Mouse (Mus musculus) stomach, postnatal 0 days (tissue): ENCODE measurements around the gene Rps27l. TPM values are rescaled to one million over a fixed set of nuclear protein-coding genes. Genes with fewer than 3 reads are reported as not detected.
A peak's percentile ranks its signal among the peaks of the same experiment; 100 is the strongest.

ENCODE experiments used
- ATAC-seq: fragments of 200-750 bp; cut with Nextera tagmentation; 2 replicates; pipeline ENCODE4 v1.8.0; 2017; ENCODE audit not compliant: low FRiP score, low TSS enrichment
- DNase-seq: peaks from one replicate; pipeline ENCODE4 v3.0.0-alpha.2; 2016; ENCODE audit warnings: low spot score
- H3K27ac ChIP-seq: fragments of 300-500 bp; sonication (generic); replicated peaks from 2 replicates; pipeline ENCODE4 v1.5.1; 2014; ENCODE audit warnings: mild to moderate bottlenecking, control low read depth
- H3K27me3 ChIP-seq: fragments of 300-500 bp; sonication (generic); 2 replicates; pipeline ENCODE4 v1.6.1; 2014; ENCODE audit warnings: low read length; ENCODE audit not compliant: control insufficient read depth, insufficient read depth
- H3K36me3 ChIP-seq: fragments of 300-500 bp; sonication (generic); 2 replicates; pipeline ENCODE4 v1.6.1; 2014; ENCODE audit warnings: low read length, mixed read lengths; ENCODE audit not compliant: control insufficient read depth, insufficient read depth
- H3K4me1 ChIP-seq: fragments of 300-500 bp; sonication (generic); replicated peaks from 2 replicates; pipeline ENCODE4 v1.6.1; 2014; ENCODE audit warnings: antibody characterized with exemption; ENCODE audit not compliant: control insufficient read depth, insufficient read depth
- H3K4me2 ChIP-seq: fragments of 300-500 bp; sonication (generic); replicated peaks from 2 replicates; pipeline ENCODE4 v1.6.1; 2014; ENCODE audit warnings: low read depth, mild to moderate bottlenecking, control low read depth, moderate library complexity
- H3K4me3 ChIP-seq: fragments of 300-500 bp; sonication (generic); 2 replicates; pipeline ENCODE4 v1.5.1; 2014; ENCODE audit warnings: low read depth, low read length, control low read depth
- H3K9ac ChIP-seq: fragments of 300-500 bp; sonication (generic); 2 replicates; pipeline ENCODE4 v1.6.1; 2014; ENCODE audit warnings: mild to moderate bottlenecking, low read length, control low read depth, mixed read lengths
- H3K9me3 ChIP-seq: fragments of 300-500 bp; sonication (generic); 2 replicates; pipeline ENCODE4 v1.6.1; 2016; ENCODE audit warnings: low read length; ENCODE audit not compliant: control insufficient read depth
- CTCF ChIP-seq: IDR thresholded peaks from 2 replicates; pipeline ENCODE4 v1.5.1; 2016; ENCODE audit warnings: antibody characterized with exemption, low read depth, mild to moderate bottlenecking, moderate library complexity
- EP300 ChIP-seq: optimal IDR thresholded peaks from 2 replicates; pipeline ENCODE3; 2016; ENCODE audit warnings: antibody characterized with exemption
- WGBS: fragments of 180-500 bp; shearing (Covaris S2); extraction: QIAGEN DNeasy Blood & Tissue Kit; methylation state at CpG from one replicate; pipeline ENCODE4 v1.1.7; 2014; 5-methylcytosine and 5-hydroxymethylcytosine counted together
- polyA plus RNA-seq: library from polyadenylated mRNA; unstranded; fragments of >200 nt; fragmentation: Nextera tagmentation; extraction: Ambion mirVana; gene quantifications from 2 replicates; pipeline ENCODE4 v1.2.1, GENCODE M21; 2015

Gene Rps27l
- polyA plus RNA-seq, 1 experiment from 2014 or later, result 843 TPM

DNA sequence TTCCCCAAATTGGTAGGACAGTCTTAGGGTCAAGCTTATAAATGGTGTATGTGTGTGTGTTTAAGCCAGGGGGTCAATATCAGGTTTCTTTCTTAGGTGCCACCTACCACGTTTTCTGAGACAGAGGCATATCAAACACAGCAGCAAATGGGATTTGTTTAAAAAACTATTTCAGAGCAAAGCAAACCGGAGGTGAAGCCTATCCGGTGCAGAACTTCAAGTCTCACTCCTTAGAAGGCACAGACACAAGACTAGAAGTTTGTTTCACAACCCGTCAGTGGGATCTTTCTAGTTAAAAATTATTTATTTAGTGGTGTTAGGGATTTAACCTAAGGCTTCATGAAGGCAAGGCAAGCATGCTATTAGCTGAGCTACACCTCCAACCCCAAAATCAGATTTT is 725 bp upstream of the Rps27l start:
- ATAC-seq (no peak), DNase-seq (no peak)
- Histone ChIP-seq H3K27me3 (no peaks in the 10 kb centered on the region), H3K4me3 (peak overlapping the region; percentile 95), H3K9ac (peak overlapping the region; percentile 93), H3K27ac (peak overlapping the region; percentile 97), H3K4me2 (peak overlapping the region; percentile 80), H3K4me1 (no peaks in the 10 kb centered on the region), H3K36me3 (no peaks in the 10 kb centered on the region), H3K9me3 (no peaks in the 10 kb centered on the region)
- 6% methylated on average over 4 of the region's 4 CpGs for WGBS
- TF ChIP-seq CTCF, result no peak
- TF ChIP-seq EP300, result no peak

GRCm38 (mm10) chr9:66948536-66948935 is 2.6 kb downstream of the Rps27l start:
- WGBS, result 90% methylated on average over 2 of the region's 2 CpGs
- H3K9me3 ChIP-seq, result no peaks in the 10 kb centered on the region
- no peak overlapping the region for H3K4me2 ChIP-seq
- H3K27ac ChIP-seq, result no peak overlapping the region
- H3K36me3 ChIP-seq, result no peaks in the 10 kb centered on the region
- no peak for DNase-seq
- H3K4me1 ChIP-seq, result no peaks in the 10 kb centered on the region
- no peak overlapping the region for H3K9ac ChIP-seq
- TF ChIP-seq CTCF (no peak), EP300 (no peak)
- no peaks in the 10 kb centered on the region for H3K27me3 ChIP-seq
- no peak overlapping the region for H3K4me3 ChIP-seq
- ATAC-seq, result no peak

DNA sequence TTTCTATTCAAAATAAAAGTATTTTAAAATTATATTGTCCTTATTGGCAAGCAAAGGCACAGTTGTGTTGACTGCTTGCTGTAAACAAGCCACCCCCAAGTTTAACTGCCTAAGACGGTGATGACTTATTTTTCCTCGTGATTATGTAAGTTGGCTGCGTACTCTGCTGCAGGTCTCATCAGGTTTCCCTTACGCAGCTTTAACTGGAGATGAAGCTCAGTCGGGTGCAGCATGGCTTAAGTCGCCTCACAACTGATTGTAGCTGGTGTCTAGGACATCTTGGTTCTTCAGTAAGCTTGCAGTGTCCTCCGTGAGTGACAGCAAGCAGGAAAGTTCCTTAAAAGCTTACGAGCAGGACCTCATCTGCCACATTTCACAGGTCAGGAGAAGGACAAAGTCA is 6.4 kb downstream of the Rps27l start:
- no peaks in the 10 kb centered on the region for H3K4me1 ChIP-seq
- TF ChIP-seq CTCF, result no peak
- TF ChIP-seq EP300, result no peak
- H3K9ac ChIP-seq, result no peak overlapping the region
- H3K27me3 ChIP-seq, result no peaks in the 10 kb centered on the region
- H3K9me3 ChIP-seq, result no peaks in the 10 kb centered on the region
- no peak overlapping the region for H3K27ac ChIP-seq
- no peak overlapping the region for H3K4me3 ChIP-seq
- DNase-seq (no peak), ATAC-seq (no peak)
- no peaks in the 10 kb centered on the region for H3K36me3 ChIP-seq
- WGBS, result 67% methylated on average over 8 of the region's 8 CpGs
- no peak overlapping the region for H3K4me2 ChIP-seq

GRCm38 (mm10) chr9:66952886-66953285 is 7.0 kb downstream of the Rps27l start:
- Histone ChIP-seq H3K4me3 (no peak overlapping the region), H3K4me1 (no peaks in the 10 kb centered on the region), H3K4me2 (no peak overlapping the region), H3K27ac (no peak overlapping the region), H3K27me3 (no peaks in the 10 kb centered on the region), H3K9me3 (no peaks in the 10 kb centered on the region), H3K9ac (no peak overlapping the region), H3K36me3 (no peaks in the 10 kb centered on the region)
- DNase-seq (no peak), ATAC-seq (no peak)
- TF ChIP-seq CTCF (no peak), EP300 (no peak)
- 62% methylated on average over 2 of the region's 2 CpGs for WGBS

- 92% methylated on average over 3 of the region's 3 CpGs for WGBS
- no peak for ATAC-seq
- H3K4me2 ChIP-seq, result no peak overlapping the region
Observed at GRCm38 (mm10) chr9:66957451-66957850, 11.6 kb downstream of the Rps27l start.

DNA sequence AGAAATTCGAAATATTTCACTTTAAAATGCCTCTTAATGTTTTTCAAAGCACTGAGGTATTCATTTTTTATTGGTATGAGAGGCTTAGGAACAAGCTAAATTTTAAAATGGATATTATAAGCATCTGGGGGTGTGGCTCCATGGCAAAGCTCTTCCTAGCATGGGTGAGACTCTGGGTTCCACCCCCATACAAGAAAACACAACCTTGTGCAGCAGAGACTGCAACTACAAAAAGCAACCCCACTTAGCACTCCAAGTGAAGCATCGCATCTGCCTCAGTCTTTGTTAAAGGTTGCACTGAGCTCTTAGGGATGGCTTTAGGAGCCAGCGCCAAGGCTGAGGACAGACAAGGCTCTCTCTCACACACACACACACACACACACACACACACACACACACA is 15.6 kb downstream of the Rps27l start:
- WGBS, result 75% methylated on average over 3 of the region's 3 CpGs
- H3K9ac ChIP-seq, result no peak overlapping the region
- H3K36me3 ChIP-seq, result no peaks in the 10 kb centered on the region; the same call in 1 of the 2 replicates
- DNase-seq (peak; percentile 4), ATAC-seq (no peak)
- H3K4me3 ChIP-seq, result no peak overlapping the region
- no peak for TF ChIP-seq EP300
- no peak for TF ChIP-seq CTCF
- no peaks in the 10 kb centered on the region for H3K4me1 ChIP-seq
- H3K27me3 ChIP-seq, result no peaks in the 10 kb centered on the region
- H3K9me3 ChIP-seq, result no peaks in the 10 kb centered on the region
- H3K4me2 ChIP-seq, result no peak overlapping the region
- H3K27ac ChIP-seq, result no peak overlapping the region

More at GRCm38 (mm10) chr9:66957451-66957850, 11.6 kb downstream of the Rps27l start:
- Histone ChIP-seq H3K27me3 (no peaks in the 10 kb centered on the region), H3K4me1 (no peaks in the 10 kb centered on the region), H3K27ac (no peak overlapping the region), H3K9ac (no peak overlapping the region), H3K4me3 (no peak overlapping the region), H3K36me3 (no peaks in the 10 kb centered on the region), H3K9me3 (no peaks in the 10 kb centered on the region)
- no peak for DNase-seq
- TF ChIP-seq CTCF (no peak), EP300 (no peak)
